Mouse (Mus musculus): ENCODE measurements around the gene Cyb5d2.
"Not testable (repeated sequence)": the region's sequence is repeated elsewhere in the genome, so short reads cannot be mapped to it uniquely, and the experiment has no call there.

Cyb5d2 gene

GRCm38 (mm10) chr11:72771461-72771860 lies 24.5 kb downstream of the Cyb5d2 start:
- DNase-seq: no peak

DNA sequence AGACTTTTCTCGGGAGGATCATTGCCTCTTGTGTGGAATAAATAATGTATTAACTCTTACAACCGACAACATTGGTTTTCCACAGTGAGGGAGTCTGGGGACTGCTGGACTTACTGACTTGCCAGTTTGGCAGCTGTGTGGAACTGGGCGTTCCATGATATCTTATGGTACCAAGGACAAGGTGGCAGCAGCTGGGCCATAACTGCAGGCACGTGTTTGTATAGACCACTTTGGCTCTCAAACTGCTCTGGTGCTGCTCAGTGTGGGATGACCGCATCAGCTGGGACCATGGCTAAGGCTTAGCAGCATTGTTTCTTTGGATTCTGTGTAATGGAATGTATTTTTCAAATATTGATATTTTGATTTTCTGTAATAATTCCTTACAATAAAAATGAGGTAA lies 25.1 kb downstream of the Cyb5d2 start:
- DNase-seq: no peak

DNA sequence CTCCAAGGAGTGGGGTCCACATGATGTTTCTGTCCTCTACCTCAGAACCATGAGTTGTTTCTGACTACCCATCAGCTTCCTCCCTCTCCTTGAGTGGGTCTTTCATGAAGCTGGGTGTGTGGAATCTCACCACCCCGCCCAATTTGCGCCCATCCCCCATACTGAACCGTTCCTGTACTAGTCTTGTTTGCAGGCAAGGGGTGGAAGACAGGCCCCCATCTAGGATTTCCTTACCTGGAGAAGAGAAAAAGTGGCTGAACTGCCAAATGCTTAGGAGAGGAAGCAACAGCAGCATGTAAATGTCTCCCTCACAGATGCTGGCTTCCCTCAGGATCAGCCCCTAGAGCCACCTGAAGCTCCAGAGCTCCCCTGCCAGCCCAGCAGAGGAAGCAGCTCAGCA lies 25.6 kb downstream of the Cyb5d2 start:
- DNase-seq: no peak

- DNase-seq: no peak
Measured at GRCm38 (mm10) chr11:72769061-72769460, 26.9 kb downstream of the Cyb5d2 start.

GRCm38 (mm10) chr11:72767716-72768115 lies 28.2 kb downstream of the Cyb5d2 start:
- no peak for DNase-seq

- no peak for DNase-seq
Measured at GRCm38 (mm10) chr11:72764270-72764669, 31.7 kb downstream of the Cyb5d2 start.

GRCm38 (mm10) chr11:72760781-72761180 lies 35.2 kb downstream of the Cyb5d2 start:
- DNase-seq: no peak

GRCm38 (mm10) chr11:72759581-72759980 lies 36.4 kb downstream of the Cyb5d2 start:
- no peak for DNase-seq

- DNase-seq: no peak
Measured at GRCm38 (mm10) chr11:72758316-72758715, 37.6 kb downstream of the Cyb5d2 start.

- peak; percentile 17 for DNase-seq
Measured at GRCm38 (mm10) chr11:72751956-72752355, 44.0 kb downstream of the Cyb5d2 start.

DNA sequence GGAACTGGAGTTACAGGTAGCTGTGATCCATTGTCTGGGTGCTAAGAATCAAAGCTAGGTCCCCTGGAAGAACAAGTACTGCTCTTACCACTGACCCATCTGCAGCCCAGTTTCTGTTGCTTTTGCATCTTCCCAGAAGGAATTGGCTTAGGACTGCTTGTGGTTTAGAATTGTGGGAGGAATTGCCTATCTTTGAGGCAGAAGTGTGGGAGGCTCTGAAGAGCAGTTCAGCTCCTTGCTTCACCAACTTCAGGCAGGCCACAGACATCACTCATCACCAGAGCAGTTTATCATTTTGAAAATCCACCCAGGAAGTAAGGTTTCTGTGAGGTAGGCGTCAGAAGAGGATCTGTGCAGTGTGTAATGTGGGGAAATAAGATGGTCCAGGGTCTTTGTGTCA lies 56.9 kb downstream of the Cyb5d2 start:
- DNase-seq: no peak

- DNase-seq: not testable (repeated sequence)
Measured at GRCm38 (mm10) chr11:72737517-72737916, 58.4 kb downstream of the Cyb5d2 start.

DNA sequence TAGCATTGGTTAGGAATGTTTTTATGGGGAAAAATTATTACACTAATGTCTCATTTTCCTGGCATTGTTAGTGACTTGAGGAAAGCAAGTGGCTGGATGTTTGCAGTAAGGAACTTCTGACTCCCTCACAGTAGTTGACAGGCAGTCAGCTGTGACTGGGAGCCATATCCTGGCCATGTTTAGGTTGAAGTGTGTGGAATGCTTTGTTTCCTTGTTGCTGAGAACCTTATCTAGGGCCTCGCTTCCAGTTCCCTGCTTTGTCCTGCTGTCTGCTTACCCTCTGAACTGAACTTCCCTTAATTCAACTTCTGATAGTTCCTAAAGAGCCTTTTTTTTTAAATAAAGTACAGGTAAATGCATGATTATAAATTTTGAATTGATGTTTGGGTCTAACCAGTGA lies 59.6 kb downstream of the Cyb5d2 start:
- DNase-seq: no peak

DNA sequence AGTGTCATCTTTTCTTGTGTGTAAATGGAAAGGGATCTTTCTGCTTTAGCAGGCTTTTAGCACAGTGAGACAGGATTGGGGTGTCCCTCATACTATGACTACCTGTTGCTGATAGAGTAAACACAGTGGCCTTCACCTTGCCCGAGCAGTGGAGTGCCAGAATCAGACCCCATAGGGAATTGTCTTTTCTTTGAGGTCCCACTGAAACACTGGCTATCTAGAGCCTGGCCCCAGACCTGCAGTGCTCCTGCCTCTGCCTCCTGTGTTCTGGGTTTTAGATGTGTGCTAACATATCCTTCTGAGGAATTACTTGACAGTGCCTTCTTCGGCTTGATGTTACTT lies 60.5 kb downstream of the Cyb5d2 start:
- no peak for DNase-seq

GRCm38 (mm10) chr11:72734840-72735518 lies 61.0 kb downstream of the Cyb5d2 start:
- DNase-seq: no peak

- DNase-seq: no peak
Measured at GRCm38 (mm10) chr11:72733736-72734135, 62.2 kb downstream of the Cyb5d2 start.
